Mouse (Mus musculus) stomach, embryonic 16.5 days (tissue): Measurements from ENCODE around the gene Sesn2. TPM values are rescaled to one million over a fixed set of nuclear protein-coding genes. Genes with fewer than 3 reads are reported as not detected.

Experiments used
- ATAC-seq: fragments of 200-750 bp; cut with Nextera tagmentation; 2 replicates; pipeline ENCODE4 v1.8.0; 2017; ENCODE audit warnings: moderate number of reproducible peaks, moderate TSS enrichment; ENCODE audit not compliant: insufficient read depth, low FRiP score
- H3K27ac ChIP-seq: fragments of 300-500 bp; sonication (generic); 2 replicates; pipeline ENCODE4 v1.5.1; 2014; ENCODE audit warnings: low read length
- H3K27me3 ChIP-seq: fragments of 300-500 bp; sonication (generic); 2 replicates; pipeline ENCODE4 v1.6.1; 2014; ENCODE audit warnings: low read length, control low read depth, mixed read lengths; ENCODE audit not compliant: control insufficient read depth, insufficient read depth
- H3K36me3 ChIP-seq: fragments of 300-500 bp; sonication (generic); 2 replicates; pipeline ENCODE4 v1.6.1; 2014; ENCODE audit warnings: low read length; ENCODE audit not compliant: control insufficient read depth, insufficient read depth
- H3K4me1 ChIP-seq: fragments of 300-500 bp; sonication (generic); 2 replicates; pipeline ENCODE4 v1.6.1; 2014; ENCODE audit warnings: low read length, control low read depth, mixed read lengths; ENCODE audit not compliant: control insufficient read depth, insufficient read depth
- H3K4me2 ChIP-seq: fragments of 300-500 bp; sonication (generic); 2 replicates; pipeline ENCODE4 v1.6.1; 2014; ENCODE audit warnings: low read depth, low read length, mixed read lengths
- H3K4me3 ChIP-seq: fragments of 300-500 bp; sonication (generic); replicated peaks from 2 replicates; pipeline ENCODE4 v1.5.1; 2014; ENCODE audit warnings: mild to moderate bottlenecking, low read length
- H3K9ac ChIP-seq: fragments of 300-500 bp; sonication (generic); 2 replicates; pipeline ENCODE4 v1.6.1; 2014; ENCODE audit warnings: low read length
- H3K9me3 ChIP-seq: fragments of 300-500 bp; sonication (generic); replicated peaks from 2 replicates; pipeline ENCODE4 v1.6.1; 2016; ENCODE audit warnings: low read length, control low read depth; ENCODE audit not compliant: control insufficient read depth
- WGBS: fragments of 180-500 bp; shearing (Covaris S2); extraction: QIAGEN DNeasy Blood & Tissue Kit; methylation state at CpG from one replicate; pipeline ENCODE4 v1.1.7; 2014; 5-methylcytosine and 5-hydroxymethylcytosine counted together
- polyA plus RNA-seq: library from polyadenylated mRNA; unstranded; fragments of >200 nt; fragmentation: Nextera tagmentation; extraction: Ambion mirVana; gene quantifications from 2 replicates; pipeline ENCODE4 v1.2.1, GENCODE M21; 2015

The Sesn2 gene
- polyA plus RNA-seq, 1 experiment from 2014 or later = 12.4 TPM

- no peak for ATAC-seq
- Histone ChIP-seq H3K4me3 (no peak overlapping the region), H3K4me2 (no peak overlapping the region)
Measured at GRCm38 (mm10) chr4:132454216-132454615, 56.1 kb downstream of the Sesn2 start.

GRCm38 (mm10) chr4:132449778-132450177, 60.5 kb downstream of the Sesn2 start:
- Histone ChIP-seq H3K27me3 (no peaks in the 10 kb centered on the region), H3K4me3 (no peak overlapping the region), H3K9ac (no peak overlapping the region), H3K4me2 (no peak overlapping the region), H3K4me1 (peaks cover 4% of the 10 kb centered on the region; the same call in 1 of the 2 replicates), H3K27ac (no peak overlapping the region), H3K36me3 (no peaks in the 10 kb centered on the region), H3K9me3 (no peaks in the 10 kb centered on the region)
- WGBS = 72% methylated on average over 3 of the region's 3 CpGs
- 0 out of 2 replicates have a peak, but pooled peaks have one; percentile 40 for ATAC-seq

More at GRCm38 (mm10) chr4:132454216-132454615, 56.1 kb downstream of the Sesn2 start:
- 75% methylated on average over 6 of the region's 6 CpGs for WGBS
- Histone ChIP-seq H3K9me3 (no peaks in the 10 kb centered on the region), H3K9ac (no peak overlapping the region), H3K4me1 (peaks cover 4% of the 10 kb centered on the region; the same call in 1 of the 2 replicates), H3K27me3 (no peaks in the 10 kb centered on the region), H3K36me3 (peaks cover 6% of the 10 kb centered on the region; the same call in 1 of the 2 replicates), H3K27ac (peak overlapping the region; percentile 66)

GRCm38 (mm10) chr4:132446105-132446504, 64.2 kb downstream of the Sesn2 start:
- ATAC-seq = no peak
- 76% methylated on average over 12 of the region's 12 CpGs for WGBS
- no peaks in the 10 kb centered on the region for H3K27me3 ChIP-seq
- H3K27ac ChIP-seq = no peak overlapping the region
- no peaks in the 10 kb centered on the region for H3K36me3 ChIP-seq
- no peaks in the 10 kb centered on the region for H3K9me3 ChIP-seq
- no peak overlapping the region for H3K4me3 ChIP-seq
- H3K4me1 ChIP-seq = no peaks in the 10 kb centered on the region
- H3K4me2 ChIP-seq = no peak overlapping the region
- no peak overlapping the region for H3K9ac ChIP-seq

GRCm38 (mm10) chr4:132444516-132444915, 65.8 kb downstream of the Sesn2 start:
- 75% methylated on average over 8 of the region's 8 CpGs for WGBS
- no peak overlapping the region for H3K9ac ChIP-seq
- no peak overlapping the region for H3K27ac ChIP-seq
- no peak overlapping the region for H3K4me2 ChIP-seq
- no peak overlapping the region for H3K4me3 ChIP-seq
- ATAC-seq = no peak
- H3K4me1 ChIP-seq = no peaks in the 10 kb centered on the region
- H3K9me3 ChIP-seq = no peaks in the 10 kb centered on the region
- no peaks in the 10 kb centered on the region for H3K27me3 ChIP-seq
- no peaks in the 10 kb centered on the region for H3K36me3 ChIP-seq

Other genes with a start within 250 kb of the Sesn2 start
- gene Gmeb1, start 248.9 kb downstream of the Sesn2 start, polyA plus RNA-seq = 25.6 and 28.7 TPM in 2 replicates
- 35.5 and 42.8 TPM in 2 replicates for gene Taf12, start 236.1 kb downstream of the Sesn2 start, polyA plus RNA-seq
- 1.5 and 2.2 TPM in 2 replicates for gene Rab42, start 207.1 kb downstream of the Sesn2 start, polyA plus RNA-seq
- gene Trnau1ap, start 181.0 kb downstream of the Sesn2 start, polyA plus RNA-seq = 56.8 and 62.6 TPM in 2 replicates
- 62.6 and 64.0 TPM in 2 replicates for gene Rcc1, start 156.9 kb downstream of the Sesn2 start, polyA plus RNA-seq
- gene Phactr4, start 88.0 kb downstream of the Sesn2 start, polyA plus RNA-seq = 25.9 and 29.9 TPM in 2 replicates
- 19.5 and 20.0 TPM in 2 replicates for gene Med18, start 46.6 kb downstream of the Sesn2 start, polyA plus RNA-seq
- 1,031 and 1,078 TPM in 2 replicates for gene Atpif1, start 23.2 kb upstream of the Sesn2 start, polyA plus RNA-seq
- 138 and 149 TPM in 2 replicates for gene Dnajc8, start 25.0 kb upstream of the Sesn2 start, polyA plus RNA-seq
- 1.0 and 1.2 TPM in 2 replicates for gene Ptafr, start 53.6 kb upstream of the Sesn2 start, polyA plus RNA-seq
- 23.5 and 23.8 TPM in 2 replicates for gene Eya3, start 128.5 kb upstream of the Sesn2 start, polyA plus RNA-seq
- gene Xkr8, start 222.0 kb upstream of the Sesn2 start, polyA plus RNA-seq = 4.9 and 6.0 TPM in 2 replicates
- gene Smpdl3b, start 246.8 kb upstream of the Sesn2 start, polyA plus RNA-seq = 5.3 and 6.3 TPM in 2 replicates